Mouse (Mus musculus): Measurements from ENCODE around the gene Pde3a. TPM values are rescaled to one million over a fixed set of nuclear protein-coding genes. Genes with fewer than 3 reads are reported as not detected.

Gene Pde3a
- polyA plus RNA-seq, 2 experiments from 2014 or later: 0.11 TPM; not detected in 1

GRCm38 (mm10) chr6:141331464-141331863 lies 82.4 kb downstream of the Pde3a start:
- no peak for ATAC-seq

DNA sequence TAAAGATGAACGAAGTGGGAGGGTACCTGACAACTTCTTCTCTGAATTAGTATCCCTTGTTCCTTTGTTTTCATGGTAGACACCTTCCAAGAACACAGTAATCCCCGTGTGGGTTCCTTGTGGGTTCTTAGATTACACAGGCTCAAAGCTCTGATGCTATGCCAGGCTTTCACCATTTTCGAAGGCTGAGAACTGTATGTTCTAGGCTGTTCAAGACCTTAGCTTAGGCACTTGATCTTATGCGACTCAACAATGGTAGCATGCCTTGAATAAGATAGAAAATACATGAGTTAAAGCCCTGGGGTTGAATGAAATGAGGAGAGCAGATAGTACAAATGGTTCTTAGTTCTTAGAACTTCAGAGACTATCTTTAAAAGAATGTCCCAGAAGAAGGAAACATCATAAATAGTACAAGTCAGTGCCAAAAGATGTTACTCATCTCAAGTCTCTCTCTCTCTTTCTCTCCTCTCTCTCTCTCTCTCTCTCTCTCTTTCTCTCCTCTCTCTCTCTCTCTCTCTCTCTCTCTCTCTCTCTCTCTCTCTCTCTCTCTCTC lies 83.6 kb downstream of the Pde3a start:
- ATAC-seq: no peak

- ATAC-seq: no peak
Measured at GRCm38 (mm10) chr6:141333245-141333644, 84.2 kb downstream of the Pde3a start.

GRCm38 (mm10) chr6:141335878-141336277 lies 86.8 kb downstream of the Pde3a start:
- ATAC-seq: no peak

DNA sequence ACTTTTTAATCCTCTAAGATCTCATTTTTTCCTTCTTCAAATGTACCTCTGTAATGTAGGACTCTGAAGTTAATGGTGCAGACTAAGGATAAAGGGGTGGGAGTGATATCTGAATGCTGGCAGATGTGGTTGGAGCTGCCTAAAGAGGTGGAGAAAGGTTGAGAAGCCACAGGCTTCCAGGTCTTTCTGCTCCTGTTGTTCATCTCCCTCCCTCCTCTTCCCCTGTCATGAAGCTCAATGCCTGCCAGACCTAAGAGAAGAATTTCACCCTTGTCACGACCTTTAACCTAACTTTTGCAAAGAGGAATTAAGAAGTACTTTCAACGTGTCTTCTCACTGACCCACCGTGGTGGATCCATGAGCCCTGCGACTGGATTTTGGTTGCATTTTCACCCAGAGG lies 87.4 kb downstream of the Pde3a start:
- no peak for ATAC-seq

GRCm38 (mm10) chr6:141337673-141338072 lies 88.6 kb downstream of the Pde3a start:
- ATAC-seq: no peak

DNA sequence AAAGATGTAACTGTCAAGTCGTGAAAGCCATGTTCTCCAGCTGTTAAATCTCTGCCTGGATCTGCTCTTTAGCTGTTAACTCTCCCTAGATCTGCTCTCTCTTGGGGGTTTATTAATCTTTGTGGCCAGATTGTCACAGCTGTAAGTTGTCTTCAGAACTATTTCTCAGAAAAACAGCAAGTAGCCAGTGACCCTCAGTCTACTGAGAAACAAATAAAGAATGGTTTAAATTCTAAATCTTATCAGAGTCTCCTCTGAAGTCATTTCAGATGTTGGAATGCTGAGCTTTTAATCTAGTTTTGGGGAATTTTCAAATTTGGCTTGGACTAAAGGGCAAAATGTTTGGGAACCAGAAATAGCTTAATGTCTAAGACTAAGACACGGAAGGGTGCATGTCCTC lies 92.3 kb downstream of the Pde3a start:
- no peak for ATAC-seq

GRCm38 (mm10) chr6:141347870-141348269 lies 98.8 kb downstream of the Pde3a start:
- ATAC-seq: no peak

DNA sequence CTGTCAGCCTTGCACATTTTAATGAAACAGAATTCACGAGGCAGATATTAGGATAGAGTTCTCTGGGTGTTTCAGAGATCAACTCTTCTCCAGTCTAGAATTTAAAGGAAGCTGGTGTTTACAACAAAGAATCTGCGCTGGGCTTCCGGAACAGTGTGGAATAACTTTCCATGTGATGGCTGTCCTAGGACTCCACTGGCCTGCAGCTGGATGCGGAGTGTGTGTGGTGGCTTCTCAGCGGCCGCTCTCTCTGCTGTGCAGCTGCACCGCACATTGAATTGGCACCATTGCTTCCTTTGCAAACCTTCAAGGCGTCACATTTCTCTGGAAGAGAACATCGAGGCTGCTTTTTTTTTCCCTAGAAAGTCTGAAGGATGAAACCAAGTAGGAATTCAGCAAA lies 99.5 kb downstream of the Pde3a start:
- no peak for ATAC-seq

DNA sequence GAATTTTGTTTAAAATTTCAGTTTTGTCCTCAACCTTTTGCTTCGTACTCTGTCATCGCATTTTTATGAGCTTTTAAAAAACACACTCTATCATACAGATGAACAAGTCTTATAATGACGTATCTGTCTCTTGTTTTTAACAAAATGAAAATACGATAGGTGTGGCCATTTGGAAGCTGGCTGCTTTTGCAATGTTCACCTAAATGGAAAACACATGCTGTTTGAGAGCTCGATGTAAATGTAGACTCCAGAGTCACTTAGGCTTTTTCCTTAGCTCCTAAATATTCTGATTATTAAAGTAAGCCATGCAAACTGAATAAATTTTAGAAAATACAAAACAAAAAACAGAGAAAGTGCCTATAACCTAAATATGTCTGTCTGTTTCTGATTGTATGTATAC lies 101.2 kb downstream of the Pde3a start:
- no peak for ATAC-seq

GRCm38 (mm10) chr6:141352277-141352676 lies 103.2 kb downstream of the Pde3a start:
- ATAC-seq: no peak

GRCm38 (mm10) chr6:141363664-141364063 lies 114.6 kb downstream of the Pde3a start:
- no peak for ATAC-seq

GRCm38 (mm10) chr6:141367037-141367436 lies 118.0 kb downstream of the Pde3a start:
- ATAC-seq: no peak

DNA sequence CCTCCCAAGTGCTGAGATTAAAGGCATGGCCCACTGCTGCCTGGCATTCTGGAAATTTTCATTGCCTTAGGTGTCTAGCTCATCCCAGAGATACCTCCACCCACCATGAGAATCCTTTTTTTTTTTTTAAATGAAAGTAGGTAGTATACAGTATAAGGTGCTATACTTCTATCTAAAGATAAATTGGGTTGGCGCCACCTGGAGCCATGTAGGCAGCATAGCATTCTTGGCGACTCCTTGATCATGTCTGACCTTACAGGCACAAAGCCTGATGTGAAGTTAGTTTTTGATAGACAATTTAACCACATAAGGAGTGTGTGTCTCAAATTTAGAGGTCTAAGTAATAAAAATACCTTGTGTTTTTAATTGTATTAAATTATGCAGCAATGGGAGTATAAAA lies 123.6 kb downstream of the Pde3a start:
- no peak for ATAC-seq

DNA sequence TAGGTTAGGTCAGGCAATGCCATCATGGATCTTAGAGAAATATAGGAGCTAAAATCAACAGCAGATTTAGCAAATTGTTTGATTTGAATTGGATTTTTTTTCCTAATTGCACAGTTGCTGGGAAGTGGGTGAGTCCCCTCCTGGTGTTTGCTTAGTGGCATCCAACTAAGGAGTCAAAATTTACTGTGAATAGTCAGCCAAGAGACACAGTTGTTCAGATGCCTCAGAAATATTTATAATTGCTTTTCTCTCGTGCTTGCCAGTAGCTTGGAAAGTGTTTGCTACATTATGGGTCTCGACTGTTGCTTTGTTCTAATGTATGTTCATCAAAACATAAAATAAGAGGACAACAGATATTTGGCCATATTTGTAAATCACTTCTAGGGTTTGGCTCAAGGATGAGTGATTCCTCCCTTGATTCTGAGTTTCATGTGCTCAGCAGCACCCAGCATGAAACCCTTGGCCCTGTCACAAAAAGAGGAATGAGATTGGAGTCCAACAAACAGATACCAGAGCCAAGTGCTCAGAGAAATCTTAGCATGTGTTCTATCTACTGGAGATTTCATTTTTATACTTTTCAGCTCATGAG lies 125.5 kb downstream of the Pde3a start:
- ATAC-seq: no peak

GRCm38 (mm10) chr6:141375155-141375554 lies 126.1 kb downstream of the Pde3a start:
- ATAC-seq: no peak

- ATAC-seq: no peak
Measured at GRCm38 (mm10) chr6:141380927-141381326, 131.9 kb downstream of the Pde3a start.

- no peak for ATAC-seq
Measured at GRCm38 (mm10) chr6:141381473-141381872, 132.4 kb downstream of the Pde3a start.

DNA sequence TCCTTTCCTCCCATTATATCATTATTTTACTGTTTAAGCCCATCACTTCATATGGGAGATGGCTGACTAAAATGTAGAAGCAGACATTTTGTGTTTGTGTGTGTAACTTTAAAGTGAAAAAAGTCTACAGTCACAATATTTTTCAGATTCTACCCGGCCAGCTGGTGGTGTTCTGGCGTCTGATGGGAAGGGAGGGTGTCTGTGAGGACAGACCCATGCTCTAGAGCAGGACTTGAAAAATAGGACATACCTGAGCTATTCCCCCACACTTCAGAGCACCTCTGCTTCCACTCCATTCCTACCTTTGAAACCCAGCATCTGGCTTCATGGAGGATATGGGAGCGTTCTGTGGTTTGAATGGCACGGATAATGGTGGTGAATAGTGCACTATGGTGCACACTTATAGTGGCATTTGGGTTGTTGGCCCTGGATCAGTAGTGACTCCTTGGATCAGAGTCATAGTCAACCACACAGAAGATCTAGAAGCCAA lies 132.9 kb downstream of the Pde3a start:
- ATAC-seq: no peak

GRCm38 (mm10) chr6:141388104-141388503 lies 139.0 kb downstream of the Pde3a start:
- no peak for ATAC-seq

GRCm38 (mm10) chr6:141395926-141396325 lies 146.9 kb downstream of the Pde3a start:
- no peak for ATAC-seq

DNA sequence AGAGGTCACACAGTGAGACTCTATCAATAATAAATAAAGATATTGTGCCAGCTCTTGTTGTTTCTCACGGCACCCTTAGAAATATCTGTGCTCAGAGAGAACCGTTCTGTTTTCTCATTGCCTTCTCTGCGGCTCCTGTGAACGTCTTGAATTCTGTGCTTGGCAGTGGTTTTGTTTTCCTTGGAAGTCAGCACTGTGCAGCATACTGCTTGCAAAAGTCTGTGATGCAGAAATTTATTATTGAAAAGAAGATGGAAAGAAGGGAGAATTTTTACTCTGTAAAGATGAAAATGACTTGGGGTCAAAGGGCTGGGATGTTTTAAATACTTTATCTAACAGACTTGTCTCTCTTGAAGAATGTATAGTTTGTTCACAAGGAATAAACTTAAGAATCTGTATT lies 150.3 kb downstream of the Pde3a start:
- no peak for ATAC-seq

DNA sequence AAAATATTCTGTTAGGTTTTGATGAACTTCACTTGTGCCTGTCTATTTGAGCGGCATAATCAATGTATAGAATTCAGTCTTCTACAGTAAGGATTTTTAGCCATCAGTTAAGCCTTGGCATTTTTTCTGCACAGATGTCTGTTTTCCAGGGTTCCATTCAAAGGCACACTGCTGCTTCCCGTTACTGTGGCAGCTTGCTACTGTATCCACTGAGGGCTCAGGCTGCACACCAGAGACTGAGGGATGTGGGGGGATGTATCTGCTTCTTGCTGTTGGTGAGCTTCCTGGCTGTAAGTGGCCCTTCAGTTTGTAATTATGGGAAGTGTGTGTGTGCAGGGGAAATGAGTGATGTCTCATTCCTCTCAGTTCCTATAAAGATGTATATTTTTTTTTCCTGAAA lies 154.9 kb downstream of the Pde3a start:
- no peak for ATAC-seq

DNA sequence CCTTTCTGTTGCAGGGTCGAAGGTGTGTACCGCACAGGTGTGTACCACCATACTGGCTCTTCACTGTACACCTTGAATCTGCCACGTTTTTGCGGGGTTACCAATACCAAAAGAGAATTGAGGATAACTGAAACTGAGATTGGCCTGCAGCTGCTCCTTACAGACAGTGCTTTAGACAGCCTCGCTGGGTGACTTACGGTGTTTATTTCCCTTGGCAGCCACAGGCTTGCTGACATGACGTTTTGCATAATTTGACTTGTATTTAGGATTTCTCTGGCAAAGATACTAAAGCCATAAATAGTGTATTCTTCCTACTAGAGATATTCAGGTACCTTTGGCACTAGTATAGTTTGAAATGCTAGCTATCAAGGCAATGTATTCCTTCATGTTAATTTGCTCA lies 155.6 kb downstream of the Pde3a start:
- ATAC-seq: no peak

GRCm38 (mm10) chr6:141405496-141405895 lies 156.4 kb downstream of the Pde3a start:
- no peak for ATAC-seq

All from activated CD4-positive, CD25-positive, alpha-beta regulatory T cell, adult 4 months (primary cell).